Mouse (Mus musculus): ENCODE measurements at regions not wholly inside any gene's neighbourhood (a gene's known extent, or its start where the extent isn't known, plus 50 kb on each side); places are given as distances from the start of the nearest gene placed in this dataset.

GRCm38 (mm10) chr3:26465158-26465557 is 132.9 kb upstream of the Nlgn1 start:
- 84% methylated on average over 7 of the region's 7 CpGs for WGBS
- Histone ChIP-seq H3K4me3 (replicated peaks; ENCODE audit: low read depth, low read length) (no peak overlapping the region), H3K36me3 (ENCODE audit: control insufficient read depth, insufficient read depth, low read length) (no peaks in the 10 kb centered on the region), H3K4me2 (ENCODE audit: low read length) (no peak overlapping the region), H3K27me3 (ENCODE audit: control insufficient read depth, insufficient read depth, low read length) (no peaks in the 10 kb centered on the region), H3K4me1 (ENCODE audit: control insufficient read depth, insufficient read depth, low read length) (no peaks in the 10 kb centered on the region), H3K9ac (replicated peaks; ENCODE audit: low read length) (no peak overlapping the region), H3K9me3 (ENCODE audit: control insufficient read depth, low read length) (no peaks in the 10 kb centered on the region), H3K27ac (replicated peaks; ENCODE audit: low read depth, low read length) (no peak overlapping the region)
- ATAC-seq (ENCODE audit: low FRiP score, low TSS enrichment) (no peak), DNase-seq (peak; percentile 5)

GRCm38 (mm10) chr3:26454921-26455320 is 122.7 kb upstream of the Nlgn1 start:
- ATAC-seq (ENCODE audit: low FRiP score, low TSS enrichment) (no peak), DNase-seq (no peak)

DNA sequence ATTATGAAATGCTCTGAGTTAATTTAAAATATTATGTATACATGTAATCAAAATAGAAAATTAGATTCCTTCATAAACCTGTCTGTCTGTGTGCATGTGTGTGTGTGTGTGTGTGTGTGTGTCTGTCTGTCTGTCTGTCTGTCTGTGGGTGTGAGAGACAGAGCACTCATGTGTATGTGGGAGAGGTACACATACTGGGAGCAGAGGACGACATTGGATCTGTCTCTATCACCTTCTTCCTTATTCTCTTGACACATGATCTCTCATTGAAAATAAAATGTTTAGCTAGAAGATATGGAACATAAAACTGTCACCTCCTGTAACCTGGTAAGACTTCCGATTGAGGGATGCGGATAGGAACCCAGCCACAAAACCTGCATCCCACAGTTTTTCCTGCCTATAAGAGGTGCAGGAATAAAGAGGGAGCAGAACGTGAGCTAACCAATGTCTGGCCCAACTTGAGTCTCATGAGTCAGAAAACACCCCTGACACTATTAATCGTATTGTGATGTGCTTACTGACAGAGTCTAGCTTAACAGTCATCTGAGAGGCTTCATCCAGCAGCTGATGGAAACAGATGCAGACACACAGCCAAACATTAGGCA is 105.6 kb upstream of the Nlgn1 start:
- Histone ChIP-seq H3K27me3 (ENCODE audit: control insufficient read depth, insufficient read depth, low read length) (no peaks in the 10 kb centered on the region), H3K27ac (replicated peaks; ENCODE audit: low read depth, low read length) (no peak overlapping the region), H3K4me1 (ENCODE audit: control insufficient read depth, insufficient read depth, low read length) (no peaks in the 10 kb centered on the region), H3K9me3 (ENCODE audit: control insufficient read depth, low read length) (no peaks in the 10 kb centered on the region), H3K4me2 (ENCODE audit: low read length) (no peak overlapping the region), H3K4me3 (replicated peaks; ENCODE audit: low read depth, low read length) (no peak overlapping the region), H3K36me3 (ENCODE audit: control insufficient read depth, insufficient read depth, low read length) (no peaks in the 10 kb centered on the region), H3K9ac (replicated peaks; ENCODE audit: low read length) (no peak overlapping the region)
- no peak for ATAC-seq (ENCODE audit: low FRiP score, low TSS enrichment)
- no peak for DNase-seq
- 91% methylated on average over 5 of the region's 5 CpGs for WGBS

More at GRCm38 (mm10) chr3:26454921-26455320, 122.7 kb upstream of the Nlgn1 start:
- Histone ChIP-seq H3K4me2 (ENCODE audit: low read length) (no peak overlapping the region), H3K9ac (replicated peaks; ENCODE audit: low read length) (no peak overlapping the region), H3K4me1 (ENCODE audit: control insufficient read depth, insufficient read depth, low read length) (no peaks in the 10 kb centered on the region), H3K27ac (replicated peaks; ENCODE audit: low read depth, low read length) (no peak overlapping the region), H3K36me3 (ENCODE audit: control insufficient read depth, insufficient read depth, low read length) (no peaks in the 10 kb centered on the region), H3K9me3 (ENCODE audit: control insufficient read depth, low read length) (no peaks in the 10 kb centered on the region), H3K27me3 (ENCODE audit: control insufficient read depth, insufficient read depth, low read length) (no peaks in the 10 kb centered on the region), H3K4me3 (replicated peaks; ENCODE audit: low read depth, low read length) (no peak overlapping the region)
- WGBS, result 6% methylated on average over 1 of the region's 1 CpGs

Data from midbrain, embryonic 14.5 days (tissue).